7 mouse cellular contexts compared by ENCODE assay signal in genomic region chr3:122985183-122985944, GRCm38 (mm10). TPM values are rescaled to one million over a fixed set of nuclear protein-coding genes. Genes with fewer than 3 reads are reported as not detected.
DNase-seq lines count a peak whose midpoint lies in the region; ATAC-seq and TF ChIP-seq lines count a peak whose summit lies in the region.

No protein-coding gene starts in this region.

- H3K4me3 ChIP-seq in lung, embryonic 14.5 days (ENCODE audit: low read depth, low read length), result peak overlapping the region; percentile 74
- H3K4me3 ChIP-seq in hindbrain, embryonic 15.5 days, result peak overlapping the region; percentile 80

- H3K27me3 ChIP-seq in lung, embryonic 14.5 days (ENCODE audit: insufficient read depth, low read length), result no peaks in the 10 kb centered on the region
- no peaks in the 10 kb centered on the region for H3K27me3 ChIP-seq in hindbrain, embryonic 15.5 days

- no peak for ATAC-seq in lung, embryonic 14.5 days (ENCODE audit: insufficient read depth)
- ATAC-seq in hindbrain, embryonic 15.5 days (ENCODE audit: low FRiP score, low read depth), result no peak

- no peaks in the 10 kb centered on the region for H3K9me3 ChIP-seq in lung, embryonic 14.5 days (ENCODE audit: low read depth, low read length)
- H3K9me3 ChIP-seq in hindbrain, embryonic 15.5 days, result no peaks in the 10 kb centered on the region

- no peaks in the 10 kb centered on the region for H3K36me3 ChIP-seq in lung, embryonic 14.5 days (ENCODE audit: insufficient read depth)
- H3K36me3 ChIP-seq in hindbrain, embryonic 15.5 days, result no peaks in the 10 kb centered on the region

- H3K4me1 ChIP-seq in lung, embryonic 14.5 days (ENCODE audit: insufficient read depth), result peaks cover 17% of the 10 kb centered on the region
- peaks cover 16% of the 10 kb centered on the region for H3K4me1 ChIP-seq in hindbrain, embryonic 15.5 days (replicated peaks)

- peak overlapping the region; percentile 78 for H3K4me2 ChIP-seq in lung, embryonic 14.5 days
- peak overlapping the region; percentile 65 for H3K4me2 ChIP-seq in hindbrain, embryonic 15.5 days

- peak; percentile 37 for DNase-seq in lung, embryonic 14.5 days
- DNase-seq in lung, adult 18-20 months, result no peak
- DNase-seq in embryo, embryonic 11 days, result peak; percentile 48
- DNase-seq in naive thymus-derived CD4-positive, alpha-beta T cell, adult 2 months (ENCODE audit: low read depth), result peak; percentile 50
- no peak for DNase-seq in left cerebral cortex, adult 18-20 months (ENCODE audit: low spot score in 2 of 2)
- DNase-seq in testis, postnatal 14 days (ENCODE audit: low spot score), result no peak

- peak overlapping the region; percentile 97 for H3K27ac ChIP-seq in lung, embryonic 14.5 days (ENCODE audit: low read depth)
- peak overlapping the region; percentile 95 for H3K27ac ChIP-seq in hindbrain, embryonic 15.5 days (replicated peaks)

- TF ChIP-seq CTCF in lung, embryonic 14.5 days (IDR thresholded peaks at IDR 0.05; ENCODE audit: low read depth), result 0 out of 2 replicates have a peak, but pooled peaks have one; percentile 8

- WGBS in lung, embryonic 14.5 days, result 10% methylated on average over 13 of the region's 13 CpGs
- 15% methylated on average over 13 of the region's 13 CpGs for WGBS in hindbrain, embryonic 15.5 days

- H3K9ac ChIP-seq in lung, embryonic 14.5 days, result peak overlapping the region; percentile 97
- peak overlapping the region; percentile 78 for H3K9ac ChIP-seq in hindbrain, embryonic 15.5 days

RNA-seq across cellular contexts. Expression of gene Usp53, which starts 1.1 kb away (rescaled TPM):
- 7.2 and 8.2 TPM in 2 replicates for polyA plus RNA-seq in lung, embryonic 14.5 days (2014; fragmentation: Nextera tagmentation; extraction: Ambion mirVana)
- 8.6 and 12.1 TPM in 2 replicates for polyA plus RNA-seq in hindbrain, embryonic 15.5 days (2015; fragmentation: Nextera tagmentation; extraction: Ambion mirVana)
- total RNA-seq in left cerebral cortex, adult 18-20 months (2021), result 10 to 100 TPM; 28.8 to 28.9 TPM

RNA-seq across cellular contexts. Expression of gene Myoz2, which starts 49.5 kb away (rescaled TPM):
- polyA plus RNA-seq in lung, embryonic 14.5 days (2014; fragmentation: Nextera tagmentation; extraction: Ambion mirVana), result 0.17 and 1.2 TPM in 2 replicates
- polyA plus RNA-seq in hindbrain, embryonic 15.5 days (2015; fragmentation: Nextera tagmentation; extraction: Ambion mirVana), result 0.13 and 0.50 TPM in 2 replicates
- under 1 TPM in 1 of 2 experiments, not detected in 1; 0.54 TPM for total RNA-seq in left cerebral cortex, adult 18-20 months (2021)

Comparison
In these comparisons a context has a peak if more than half of its experiments do, and no peak if none do; other contexts are left out.
1. DNase-seq: peak in lung, embryonic 14.5 days (single experiment), embryo, embryonic 11 days (single experiment) and naive thymus-derived CD4-positive, alpha-beta T cell, adult 2 months (single experiment); none in lung, adult 18-20 months (0 of 2), left cerebral cortex, adult 18-20 months (0 of 2) and testis, postnatal 14 days (single experiment).